Comparison of ENCODE assay signal across 22 mouse cellular contexts in genomic region chr9:116365016-116365685, GRCm38 (mm10).
DNase-seq lines count a peak whose midpoint lies in the region; ATAC-seq lines count a peak whose summit lies in the region.
"Had no signal": no experiment of that assay in that cellular context is flagged by ENCODE, and none has a peak within 500 bp of the region (broad histone marks: within the 10 kb centered on the region; RNA-seq: fewer than 3 reads in every experiment).

No protein-coding gene starts in this region.

- H3K27ac ChIP-seq in hindbrain, embryonic 14.5 days: 0 out of 2 replicates have a peak overlapping the region, but pooled peaks have one; percentile 36
- H3K27ac ChIP-seq in hindbrain, embryonic 12.5 days: no peak overlapping the region
- H3K27ac ChIP-seq in neural tube, embryonic 13.5 days (replicated peaks): peak overlapping the region; percentile 49
- H3K27ac ChIP-seq in neural tube, embryonic 15.5 days (replicated peaks): no peak overlapping the region
- H3K27ac ChIP-seq in brown adipose tissue, adult 24 weeks (replicated peaks; ENCODE audit: low read depth, low read length): peak overlapping the region; percentile 67; the same call in 1 of the 2 replicates
- H3K27ac ChIP-seq: forebrain, embryonic 10.5 days; heart, embryonic 10.5 days; layer of hippocampus, adult 2 months; limb, embryonic 13.5 days; liver, embryonic 13.5 days; neural tube, embryonic 12.5 days had no signal

- H3K4me3 ChIP-seq in hindbrain, embryonic 14.5 days (replicated peaks; ENCODE audit: low read length): no peak overlapping the region
- no peak overlapping the region for H3K4me3 ChIP-seq in hindbrain, embryonic 12.5 days
- no peak overlapping the region for H3K4me3 ChIP-seq in neural tube, embryonic 13.5 days
- no peak overlapping the region for H3K4me3 ChIP-seq in neural tube, embryonic 15.5 days (replicated peaks)
- no peak overlapping the region for H3K4me3 ChIP-seq in brown adipose tissue, adult 24 weeks (ENCODE audit: insufficient read depth, low read depth, low read length)
- H3K4me3 ChIP-seq: forebrain, embryonic 10.5 days; heart, embryonic 10.5 days; layer of hippocampus, adult 2 months; limb, embryonic 13.5 days; liver, embryonic 13.5 days; neural tube, embryonic 12.5 days had no signal

- ATAC-seq in hindbrain, embryonic 14.5 days (ENCODE audit: low FRiP score): no peak
- ATAC-seq in hindbrain, embryonic 12.5 days (ENCODE audit: low FRiP score): no peak
- ATAC-seq in neural tube, embryonic 13.5 days (ENCODE audit: low read depth): no peak
- ATAC-seq in neural tube, embryonic 15.5 days (ENCODE audit: low FRiP score): no peak
- ATAC-seq: forebrain, embryonic 16.5 days; intestine, postnatal 0 days had no signal

- H3K4me2 ChIP-seq in hindbrain, embryonic 14.5 days (replicated peaks): no peak overlapping the region
- H3K4me2 ChIP-seq in hindbrain, embryonic 12.5 days (replicated peaks): no peak overlapping the region
- no peak overlapping the region for H3K4me2 ChIP-seq in neural tube, embryonic 13.5 days
- no peak overlapping the region for H3K4me2 ChIP-seq in neural tube, embryonic 15.5 days
- H3K4me2 ChIP-seq: limb, embryonic 13.5 days; liver, embryonic 13.5 days; lung, embryonic 14.5 days; neural tube, embryonic 12.5 days had no signal

- H3K27me3 ChIP-seq in hindbrain, embryonic 14.5 days (ENCODE audit: control insufficient read depth, insufficient read depth, low read length): no peaks in the 10 kb centered on the region
- H3K27me3 ChIP-seq in hindbrain, embryonic 12.5 days: no peaks in the 10 kb centered on the region
- H3K27me3 ChIP-seq in neural tube, embryonic 13.5 days: no peaks in the 10 kb centered on the region
- H3K27me3 ChIP-seq in neural tube, embryonic 15.5 days (replicated peaks): no peaks in the 10 kb centered on the region
- H3K27me3 ChIP-seq: limb, embryonic 13.5 days; liver, embryonic 13.5 days; neural tube, embryonic 12.5 days had no signal

- WGBS in hindbrain, embryonic 14.5 days: 59% methylated on average over 12 of the region's 12 CpGs
- 73% methylated on average over 12 of the region's 12 CpGs for WGBS in hindbrain, embryonic 12.5 days
- 65% methylated on average over 12 of the region's 12 CpGs for WGBS in neural tube, embryonic 13.5 days
- WGBS in neural tube, embryonic 15.5 days: 56% methylated on average over 12 of the region's 12 CpGs

- no peak overlapping the region for H3K9ac ChIP-seq in hindbrain, embryonic 14.5 days
- H3K9ac ChIP-seq in hindbrain, embryonic 12.5 days: no peak overlapping the region
- peak overlapping the region; percentile 52; the same call in 1 of the 2 replicates for H3K9ac ChIP-seq in neural tube, embryonic 13.5 days
- no peak overlapping the region for H3K9ac ChIP-seq in neural tube, embryonic 15.5 days (replicated peaks)
- H3K9ac ChIP-seq: limb, embryonic 13.5 days; liver, embryonic 13.5 days; lung, embryonic 14.5 days; neural tube, embryonic 12.5 days had no signal

- DNase-seq in adrenal gland, postnatal 10 days: peak; percentile 25
- DNase-seq in adrenal gland, adult 8-10 months: no peak
- DNase-seq in hindbrain, embryonic 14.5 days (ENCODE audit: low spot score): no peak
- DNase-seq: cerebellum, adult 8-10 months; gastrocnemius, postnatal 10 days; heart, postnatal 4 days; kidney, postnatal 25 days; liver, embryonic 13.5 days; lung, embryonic 14.5 days; lung, postnatal 36 days; right cerebral cortex, postnatal 4 days had no signal

- H3K4me1 ChIP-seq in hindbrain, embryonic 14.5 days (replicated peaks; ENCODE audit: control insufficient read depth, insufficient read depth, low read length): no peaks in the 10 kb centered on the region
- peaks cover 12% of the 10 kb centered on the region for H3K4me1 ChIP-seq in hindbrain, embryonic 12.5 days
- peaks cover 9% of the 10 kb centered on the region for H3K4me1 ChIP-seq in neural tube, embryonic 13.5 days (replicated peaks)
- H3K4me1 ChIP-seq in neural tube, embryonic 15.5 days: peaks cover 7% of the 10 kb centered on the region
- H3K4me1 ChIP-seq in brown adipose tissue, adult 24 weeks (ENCODE audit: control insufficient read depth, insufficient read depth, insufficient read length, low read length): 0 out of 2 replicates have a peak, but pooled peaks cover 2% of the 10 kb centered on the region
- H3K4me1 ChIP-seq: forebrain, embryonic 10.5 days; heart, embryonic 10.5 days; neural tube, embryonic 12.5 days had no signal

- H3K9me3 ChIP-seq in hindbrain, embryonic 14.5 days (ENCODE audit: control insufficient read depth, low read length): no peaks in the 10 kb centered on the region
- peaks cover 8% of the 10 kb centered on the region; the same call in 1 of the 2 replicates for H3K9me3 ChIP-seq in hindbrain, embryonic 12.5 days (replicated peaks)
- no peaks in the 10 kb centered on the region for H3K9me3 ChIP-seq in neural tube, embryonic 13.5 days
- H3K9me3 ChIP-seq in neural tube, embryonic 15.5 days (replicated peaks): no peaks in the 10 kb centered on the region
- H3K9me3 ChIP-seq: heart, embryonic 10.5 days; limb, embryonic 13.5 days; liver, embryonic 13.5 days; neural tube, embryonic 12.5 days had no signal

- no peaks in the 10 kb centered on the region for H3K36me3 ChIP-seq in hindbrain, embryonic 14.5 days (replicated peaks; ENCODE audit: control insufficient read depth, insufficient read depth)
- H3K36me3 ChIP-seq in hindbrain, embryonic 12.5 days: no peaks in the 10 kb centered on the region
- no peaks in the 10 kb centered on the region for H3K36me3 ChIP-seq in neural tube, embryonic 13.5 days
- H3K36me3 ChIP-seq in neural tube, embryonic 15.5 days: no peaks in the 10 kb centered on the region
- H3K36me3 ChIP-seq: forebrain, embryonic 10.5 days; heart, embryonic 10.5 days; limb, embryonic 13.5 days; liver, embryonic 13.5 days; neural tube, embryonic 12.5 days had no signal

Comparison
In these comparisons a context has a peak if more than half of its experiments do, and no peak if none do; other contexts are left out.
1. H3K27ac ChIP-seq: peak in hindbrain, embryonic 14.5 days (single experiment), neural tube, embryonic 13.5 days (single experiment) and brown adipose tissue, adult 24 weeks (single experiment); none in hindbrain, embryonic 12.5 days (single experiment) and neural tube, embryonic 15.5 days (single experiment).